Mouse (Mus musculus): Measurements from ENCODE around the gene Wbp1l. TPM values are rescaled to one million over a fixed set of nuclear protein-coding genes. Genes with fewer than 3 reads are reported as not detected.

Gene Wbp1l
- polyA plus RNA-seq, 1 experiment: 293 TPM

DNA sequence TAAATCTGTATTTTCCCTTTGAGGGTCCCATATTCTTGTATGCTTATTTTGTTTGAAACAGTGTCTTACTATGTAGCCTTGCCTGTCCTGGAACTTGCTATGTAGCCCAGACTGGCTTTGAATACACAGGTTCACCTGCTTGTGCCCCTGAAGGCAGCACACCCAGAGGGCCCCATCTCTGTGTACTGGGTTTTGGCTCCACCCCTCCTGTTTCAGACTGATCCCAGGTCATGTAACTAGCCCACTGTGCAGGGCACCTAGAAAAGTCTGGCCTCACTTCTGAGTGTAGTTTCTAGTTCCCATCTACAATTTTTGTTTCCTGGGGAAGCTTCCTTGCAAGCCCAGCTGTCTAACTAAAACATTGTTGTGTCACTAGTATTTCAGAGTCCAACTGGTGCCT is 40.2 kb downstream of the Wbp1l start:
- no peak overlapping the region for H3K27ac ChIP-seq (ENCODE audit: insufficient read depth, low read depth, low read length)
- H3K4me3 ChIP-seq (ENCODE audit: insufficient read depth, low read depth, low read length): no peak overlapping the region
- no peak for TF ChIP-seq POLR2A (IDR thresholded peaks at IDR 0.05; ENCODE audit: insufficient read depth, low read depth, low read length)

DNA sequence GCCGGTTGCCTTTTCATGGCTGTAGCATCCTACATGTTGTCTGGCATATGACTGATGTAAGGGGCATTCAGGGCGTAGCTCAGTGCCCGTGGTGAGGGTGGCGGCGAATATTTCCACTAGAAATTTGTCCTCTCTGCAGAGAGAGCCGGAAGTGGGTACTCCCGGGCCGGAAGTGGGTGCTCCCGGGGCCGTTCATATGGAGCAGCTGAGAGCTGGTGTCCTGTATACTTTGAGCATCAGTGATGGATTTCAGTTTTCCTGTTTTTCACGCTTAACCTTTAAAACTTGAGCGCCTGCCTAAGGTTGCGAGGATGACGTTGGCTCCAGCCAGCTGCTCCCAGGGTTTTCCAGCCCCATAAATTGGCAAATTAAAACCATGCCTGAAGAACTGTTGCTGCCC is 40.6 kb downstream of the Wbp1l start:
- WGBS: 86% methylated on average over 14 of the region's 14 CpGs
- no peak overlapping the region for H3K27ac ChIP-seq (ENCODE audit: insufficient read depth, low read depth, low read length)
- TF ChIP-seq POLR2A (IDR thresholded peaks at IDR 0.05; ENCODE audit: insufficient read depth, low read depth, low read length): no peak
- TF ChIP-seq CTCF (IDR thresholded peaks at IDR 0.05; ENCODE audit: insufficient read depth, low read depth, low read length): no peak

More for the DNA sequence above, 40.2 kb downstream of the Wbp1l start:
- H3K4me1 ChIP-seq (ENCODE audit: control insufficient read depth, insufficient read depth, low read length): peaks cover 39% of the 10 kb centered on the region

DNA sequence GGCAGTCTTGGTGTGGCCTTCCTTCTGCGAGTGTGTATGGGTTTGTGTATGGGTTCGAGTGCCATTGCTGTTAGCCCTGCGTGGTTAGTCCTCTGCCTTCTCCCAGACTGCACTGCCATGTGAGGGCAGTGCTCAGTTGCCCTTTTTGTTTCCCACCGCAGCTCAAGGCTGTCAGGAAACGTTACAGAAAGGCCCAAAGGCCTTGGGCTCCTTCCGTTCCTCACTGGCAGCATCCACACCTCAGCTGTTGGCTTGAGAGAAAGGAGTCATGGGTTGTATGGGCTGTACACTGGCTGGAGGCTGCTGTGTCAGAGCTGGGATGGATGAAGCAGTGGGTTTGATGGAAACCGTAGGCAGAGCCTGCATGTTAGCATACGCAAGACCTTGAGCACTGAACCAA is 41.9 kb downstream of the Wbp1l start:
- H3K27ac ChIP-seq (ENCODE audit: insufficient read depth, low read depth, low read length): no peak overlapping the region
- WGBS: 85% methylated on average over 8 of the region's 8 CpGs

More for the DNA sequence above, 40.6 kb downstream of the Wbp1l start:
- Histone ChIP-seq H3K4me1 (ENCODE audit: control insufficient read depth, insufficient read depth, low read length) (peaks cover 42% of the 10 kb centered on the region), H3K4me3 (ENCODE audit: insufficient read depth, low read depth, low read length) (no peak overlapping the region)

DNA sequence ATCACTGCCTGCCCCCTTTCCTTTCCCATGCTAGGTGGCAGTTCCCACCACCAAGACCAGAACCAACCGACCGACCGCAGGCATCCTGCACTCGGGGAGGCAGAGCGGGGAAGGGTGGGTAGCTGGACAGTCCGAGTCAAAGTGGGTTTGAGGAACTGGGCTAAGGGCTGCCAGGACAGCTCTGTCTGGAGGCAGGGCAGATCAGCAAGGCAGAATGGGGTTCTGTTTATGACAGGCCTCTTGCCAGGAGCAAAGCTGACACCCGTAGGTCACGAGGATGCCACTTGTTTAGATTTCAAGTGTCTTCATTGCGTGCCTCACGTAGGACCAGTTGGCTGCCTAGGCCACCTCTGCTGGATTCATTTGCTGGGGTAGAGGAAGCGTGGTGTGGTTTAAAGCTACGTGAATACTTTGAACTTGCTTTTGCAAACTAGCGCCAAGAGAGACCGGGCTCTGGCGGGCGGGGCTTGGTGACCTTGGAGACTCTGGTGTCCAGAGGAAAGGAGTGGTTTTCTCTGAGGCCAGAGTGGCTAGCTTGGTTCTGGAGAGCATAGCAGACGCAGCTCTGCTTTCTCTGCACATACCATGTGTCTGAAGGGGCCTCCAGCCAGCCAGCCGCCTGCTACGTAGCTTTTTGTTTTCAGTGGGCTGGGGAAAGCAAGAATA is 42.7 kb downstream of the Wbp1l start:
- H3K27ac ChIP-seq (ENCODE audit: insufficient read depth, low read depth, low read length): 0 out of 2 replicates have a peak overlapping the region, but pooled peaks have one; percentile 1
- WGBS: 61% methylated on average over 19 of the region's 19 CpGs
- no peak for TF ChIP-seq CTCF (IDR thresholded peaks at IDR 0.05; ENCODE audit: insufficient read depth, low read depth, low read length)
- TF ChIP-seq POLR2A (IDR thresholded peaks at IDR 0.05; ENCODE audit: insufficient read depth, low read depth, low read length): no peak
- H3K4me3 ChIP-seq (ENCODE audit: insufficient read depth, low read depth, low read length): no peak overlapping the region
- peaks cover 60% of the 10 kb centered on the region for H3K4me1 ChIP-seq (ENCODE audit: control insufficient read depth, insufficient read depth, low read length)

More for the DNA sequence above, 41.9 kb downstream of the Wbp1l start:
- peaks cover 54% of the 10 kb centered on the region for H3K4me1 ChIP-seq (ENCODE audit: control insufficient read depth, insufficient read depth, low read length)
- TF ChIP-seq POLR2A (IDR thresholded peaks at IDR 0.05; ENCODE audit: insufficient read depth, low read depth, low read length) (no peak), CTCF (IDR thresholded peaks at IDR 0.05; ENCODE audit: insufficient read depth, low read depth, low read length) (no peak)
- H3K4me3 ChIP-seq (ENCODE audit: insufficient read depth, low read depth, low read length): no peak overlapping the region

DNA sequence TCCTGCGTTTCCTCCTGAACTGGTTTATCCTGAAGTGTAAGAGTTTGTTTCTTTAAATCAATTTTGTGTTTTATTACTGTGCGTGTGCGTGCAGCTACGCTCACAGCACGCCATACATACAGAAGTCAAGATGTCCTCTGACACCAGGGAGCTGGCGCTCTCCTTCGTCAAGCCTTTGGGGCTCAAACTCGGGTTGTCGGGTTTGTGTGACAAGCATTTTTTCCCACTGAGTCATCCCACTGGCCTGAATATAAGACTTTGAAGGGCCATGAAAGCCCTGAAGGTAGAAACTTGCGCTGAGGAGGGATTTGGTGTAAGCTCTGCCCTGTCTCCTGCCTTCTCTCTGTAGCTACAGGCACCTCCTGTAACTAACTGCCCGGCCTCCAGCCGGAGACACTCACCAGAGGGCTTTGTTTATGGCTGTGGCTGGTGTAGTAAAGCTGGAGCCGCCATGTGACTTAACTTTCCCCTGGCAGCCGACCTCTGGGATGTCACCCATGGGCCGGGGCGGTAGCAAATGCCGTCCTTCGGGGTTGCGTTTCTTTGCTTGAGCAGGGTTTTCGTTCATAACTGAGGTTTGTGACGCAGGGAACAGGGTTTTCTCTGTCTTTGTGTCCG is 43.4 kb downstream of the Wbp1l start:
- H3K4me1 ChIP-seq (ENCODE audit: control insufficient read depth, insufficient read depth, low read length): peaks cover 59% of the 10 kb centered on the region

DNA sequence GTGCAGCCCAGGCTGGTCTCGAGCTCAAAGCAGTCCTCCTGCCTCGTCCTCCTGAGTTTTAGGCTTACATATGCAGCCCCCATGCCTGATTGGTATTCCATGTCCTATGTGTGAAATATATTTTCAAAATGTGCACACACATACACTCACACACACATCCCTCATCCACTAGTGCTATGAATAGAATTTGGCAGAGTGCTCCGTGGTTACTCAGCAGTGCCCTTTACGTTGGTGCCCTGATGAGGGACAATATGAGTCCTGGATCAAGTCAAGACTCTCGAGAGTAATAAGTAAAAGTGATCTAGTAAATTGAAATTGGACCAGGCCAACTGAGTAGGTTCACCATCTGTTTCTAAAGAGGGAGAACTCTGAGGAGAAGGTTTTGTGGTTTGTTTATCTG is 44.4 kb downstream of the Wbp1l start:
- H3K4me1 ChIP-seq (ENCODE audit: control insufficient read depth, insufficient read depth, low read length): peaks cover 57% of the 10 kb centered on the region
- TF ChIP-seq POLR2A (IDR thresholded peaks at IDR 0.05; ENCODE audit: insufficient read depth, low read depth, low read length) (no peak), CTCF (IDR thresholded peaks at IDR 0.05; ENCODE audit: insufficient read depth, low read depth, low read length) (no peak)
- 60% methylated on average over 5 of the region's 5 CpGs for WGBS
- no peak overlapping the region for H3K4me3 ChIP-seq (ENCODE audit: insufficient read depth, low read depth, low read length)
- H3K27ac ChIP-seq (ENCODE audit: insufficient read depth, low read depth, low read length): no peak overlapping the region

More for the DNA sequence above, 43.4 kb downstream of the Wbp1l start:
- 73% methylated on average over 22 of the region's 22 CpGs for WGBS
- no peak overlapping the region for H3K4me3 ChIP-seq (ENCODE audit: insufficient read depth, low read depth, low read length)
- H3K27ac ChIP-seq (ENCODE audit: insufficient read depth, low read depth, low read length): 0 out of 2 replicates have a peak overlapping the region, but pooled peaks have one; percentile 1
- no peak for TF ChIP-seq CTCF (IDR thresholded peaks at IDR 0.05; ENCODE audit: insufficient read depth, low read depth, low read length)
- no peak for TF ChIP-seq POLR2A (IDR thresholded peaks at IDR 0.05; ENCODE audit: insufficient read depth, low read depth, low read length)

DNA sequence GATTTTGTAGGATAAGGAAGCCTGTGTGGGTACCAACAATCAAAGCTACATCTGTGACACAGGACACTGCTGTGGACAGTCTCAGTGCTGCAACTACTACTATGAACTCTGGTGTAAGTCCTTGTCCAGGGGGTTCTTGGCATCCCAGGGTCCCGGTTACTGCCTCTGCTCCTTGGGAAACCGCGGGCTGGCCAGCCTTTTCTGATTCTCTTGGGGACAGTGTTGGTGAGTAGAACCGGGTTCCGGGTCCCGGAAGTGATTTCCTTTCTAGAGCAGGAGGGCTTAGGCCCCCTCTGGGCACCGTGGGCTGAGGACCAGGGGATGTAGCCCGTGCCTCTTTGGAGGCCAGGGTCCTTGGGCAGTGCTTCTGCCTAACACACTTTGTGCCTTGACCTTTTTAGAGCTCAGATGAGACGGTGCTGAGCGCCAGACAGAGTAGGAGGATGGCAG is 45.5 kb downstream of the Wbp1l start:
- 54% methylated on average over 10 of the region's 10 CpGs for WGBS
- Histone ChIP-seq H3K27ac (ENCODE audit: insufficient read depth, low read depth, low read length) (no peak overlapping the region), H3K4me1 (ENCODE audit: control insufficient read depth, insufficient read depth, low read length) (peaks cover 56% of the 10 kb centered on the region), H3K4me3 (ENCODE audit: insufficient read depth, low read depth, low read length) (no peak overlapping the region)
- TF ChIP-seq POLR2A (IDR thresholded peaks at IDR 0.05; ENCODE audit: insufficient read depth, low read depth, low read length) (no peak), CTCF (IDR thresholded peaks at IDR 0.05; ENCODE audit: insufficient read depth, low read depth, low read length) (no peak)

DNA sequence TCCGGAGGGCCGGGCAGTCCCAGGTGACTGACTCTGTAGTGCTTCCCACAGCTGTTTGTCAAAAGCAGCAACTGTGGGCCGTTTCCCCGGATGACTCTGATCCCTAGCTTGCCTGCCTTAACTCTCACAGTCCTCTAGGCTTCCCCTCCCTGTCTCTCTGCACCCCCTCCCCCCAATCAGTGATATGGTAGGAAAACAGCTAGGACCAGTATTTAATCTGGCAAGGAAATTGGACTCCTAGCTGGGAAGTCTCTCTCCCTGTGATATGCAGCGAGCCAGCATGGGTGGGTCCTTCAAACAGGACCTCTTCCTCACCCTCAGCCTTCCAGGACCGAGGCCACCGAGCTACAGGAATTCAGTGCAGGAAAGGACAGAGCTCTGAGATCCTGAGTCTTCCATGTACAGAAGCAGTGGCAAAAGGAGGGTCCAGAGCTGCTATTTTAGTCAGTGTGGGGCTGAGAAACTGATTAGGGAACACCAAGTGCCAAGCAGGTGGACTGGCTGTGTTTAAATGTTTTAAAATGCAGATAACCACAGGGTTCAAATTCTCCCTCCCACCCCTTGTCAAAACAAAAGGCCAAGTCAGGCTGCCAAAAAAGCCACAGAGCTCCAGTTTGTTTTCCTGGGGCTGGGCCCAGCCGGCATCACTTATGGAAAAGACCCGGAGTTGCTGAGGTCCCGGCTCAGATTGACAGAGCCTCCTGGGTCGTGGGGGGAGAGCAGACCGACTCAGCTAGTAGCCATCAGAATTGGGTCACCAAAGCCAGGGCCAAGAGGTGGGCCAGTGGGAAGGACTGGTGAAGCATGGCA is 46.1 kb downstream of the Wbp1l start:
- no peak overlapping the region for H3K4me3 ChIP-seq (ENCODE audit: insufficient read depth, low read depth, low read length)
- TF ChIP-seq POLR2A (IDR thresholded peaks at IDR 0.05; ENCODE audit: insufficient read depth, low read depth, low read length) (no peak), CTCF (IDR thresholded peaks at IDR 0.05; ENCODE audit: insufficient read depth, low read depth, low read length) (no peak)
- peaks cover 53% of the 10 kb centered on the region for H3K4me1 ChIP-seq (ENCODE audit: control insufficient read depth, insufficient read depth, low read length)
- 9% methylated on average over 12 of the region's 12 CpGs for WGBS
- H3K27ac ChIP-seq (ENCODE audit: insufficient read depth, low read depth, low read length): peak overlapping the region; percentile 60; the same call in 1 of the 2 replicates
